Mouse (Mus musculus) limb, embryonic 11.5 days (tissue): ENCODE data around the gene Msh2. TPM values are rescaled to one million over a fixed set of nuclear protein-coding genes. Genes with fewer than 3 reads are reported as not detected.

ENCODE experiments used
- ATAC-seq: fragments of 200-750 bp; cut with Nextera tagmentation; 2 replicates; pipeline ENCODE4 v1.8.0; 2017; ENCODE audit warnings: low read depth; ENCODE audit not compliant: insufficient number of reproducible peaks, low FRiP score, low TSS enrichment
- DNase-seq: peaks from one replicate; pipeline ENCODE4 v3.0.0-alpha.2; 2015; ENCODE audit warnings: low spot score
- H3K27ac ChIP-seq: fragments of 300-500 bp; sonication (generic); replicated peaks from 2 replicates; pipeline ENCODE4 v1.5.1; 2014; ENCODE audit warnings: low read depth, mild to moderate bottlenecking, low read length
- H3K27me3 ChIP-seq: fragments of 300-500 bp; sonication (generic); 2 replicates; pipeline ENCODE4 v1.6.1; 2014; ENCODE audit warnings: mild to moderate bottlenecking, low read length, mixed read lengths; ENCODE audit not compliant: control insufficient read depth, insufficient read depth
- H3K36me3 ChIP-seq: fragments of 300-500 bp; sonication (generic); 2 replicates; pipeline ENCODE4 v1.6.1; 2014; ENCODE audit warnings: mild to moderate bottlenecking, low read length, moderate library complexity, mixed read lengths; ENCODE audit not compliant: control insufficient read depth, insufficient read depth
- H3K4me1 ChIP-seq: fragments of 300-500 bp; sonication (generic); 2 replicates; pipeline ENCODE4 v1.6.1; 2014; ENCODE audit warnings: low read length, mixed read lengths; ENCODE audit not compliant: control insufficient read depth, insufficient read depth
- H3K4me2 ChIP-seq: fragments of 300-500 bp; sonication (generic); 2 replicates; pipeline ENCODE4 v1.6.1; 2014; ENCODE audit warnings: low read depth, mild to moderate bottlenecking, moderate library complexity; ENCODE audit not compliant: severe bottlenecking
- H3K4me3 ChIP-seq: fragments of 300-500 bp; sonication (generic); 2 replicates; pipeline ENCODE4 v1.5.1; 2014; ENCODE audit warnings: low read depth, low read length
- H3K9ac ChIP-seq: fragments of 300-500 bp; sonication (generic); 2 replicates; pipeline ENCODE4 v1.6.1; 2014; ENCODE audit warnings: mild to moderate bottlenecking, low read length
- H3K9me3 ChIP-seq: fragments of 300-500 bp; sonication (generic); 2 replicates; pipeline ENCODE4 v1.6.1; 2016; ENCODE audit warnings: low read length; ENCODE audit not compliant: control insufficient read depth
- WGBS: fragments of 180-500 bp; shearing (Covaris S2); extraction: QIAGEN DNeasy Blood & Tissue Kit; methylation state at CpG from one replicate; pipeline ENCODE4 v1.1.7; 2014; 5-methylcytosine and 5-hydroxymethylcytosine counted together
- polyA plus RNA-seq: library from polyadenylated mRNA; unstranded; fragments of >200 nt; fragmentation: Nextera tagmentation; extraction: Ambion mirVana; gene quantifications from 2 replicates; pipeline ENCODE4 v1.2.1, GENCODE M21; 2014

The Msh2 gene
- polyA plus RNA-seq, 1 experiment from 2014 or later, result 87.9 TPM

GRCm38 (mm10) chr17:87765031-87765430 lies 92.9 kb downstream of the Msh2 start:
- no peak overlapping the region for H3K27ac ChIP-seq
- no peak overlapping the region for H3K4me3 ChIP-seq
- H3K36me3 ChIP-seq, result no peaks in the 10 kb centered on the region
- no peak for DNase-seq
- no peaks in the 10 kb centered on the region for H3K27me3 ChIP-seq
- WGBS, result 92% methylated on average over 11 of the region's 11 CpGs
- ATAC-seq, result no peak
- H3K4me2 ChIP-seq, result no peak overlapping the region
- no peak overlapping the region for H3K9ac ChIP-seq
- no peaks in the 10 kb centered on the region for H3K4me1 ChIP-seq
- no peaks in the 10 kb centered on the region for H3K9me3 ChIP-seq

- no peak overlapping the region for H3K4me2 ChIP-seq
- WGBS, result 86% methylated on average over 6 of the region's 6 CpGs
- no peaks in the 10 kb centered on the region for H3K27me3 ChIP-seq
- no peaks in the 10 kb centered on the region for H3K36me3 ChIP-seq
- H3K9ac ChIP-seq, result no peak overlapping the region
- no peaks in the 10 kb centered on the region for H3K9me3 ChIP-seq
- H3K27ac ChIP-seq, result no peak overlapping the region
- no peak overlapping the region for H3K4me3 ChIP-seq
- ATAC-seq (no peak), DNase-seq (no peak)
- no peaks in the 10 kb centered on the region for H3K4me1 ChIP-seq
Measured at GRCm38 (mm10) chr17:87766888-87767287, 94.8 kb downstream of the Msh2 start.

GRCm38 (mm10) chr17:87770766-87771165 lies 98.6 kb downstream of the Msh2 start:
- H3K9me3 ChIP-seq, result no peaks in the 10 kb centered on the region
- H3K9ac ChIP-seq, result no peak overlapping the region
- no peaks in the 10 kb centered on the region for H3K4me1 ChIP-seq
- WGBS, result 43% methylated on average over 5 of the region's 5 CpGs
- H3K27me3 ChIP-seq, result no peaks in the 10 kb centered on the region
- H3K36me3 ChIP-seq, result no peaks in the 10 kb centered on the region
- no peak for DNase-seq
- no peak for ATAC-seq
- no peak overlapping the region for H3K4me2 ChIP-seq
- no peak overlapping the region for H3K4me3 ChIP-seq
- no peak overlapping the region for H3K27ac ChIP-seq

- 73% methylated on average over 3 of the region's 3 CpGs for WGBS
- no peak for DNase-seq
Measured at GRCm38 (mm10) chr17:87773175-87773574, 101.0 kb downstream of the Msh2 start.

More at GRCm38 (mm10) chr17:87773175-87773574, 101.0 kb downstream of the Msh2 start:
- Histone ChIP-seq H3K4me2 (no peak overlapping the region), H3K9me3 (no peaks in the 10 kb centered on the region), H3K4me1 (no peaks in the 10 kb centered on the region), H3K4me3 (no peak overlapping the region), H3K36me3 (no peaks in the 10 kb centered on the region), H3K27ac (no peak overlapping the region), H3K27me3 (no peaks in the 10 kb centered on the region), H3K9ac (no peak overlapping the region)
- ATAC-seq, result no peak

Other genes with a start within 250 kb of the Msh2 start
- gene Stpg4, start 244.6 kb upstream of the Msh2 start, polyA plus RNA-seq, result 0.23 TPM in 1 of 2 replicates, not detected in the other
- gene Calm2, start 225.4 kb upstream of the Msh2 start, polyA plus RNA-seq, result 1,041 and 1,089 TPM in 2 replicates
- gene Epcam, start 36.4 kb upstream of the Msh2 start, polyA plus RNA-seq, result 45.5 and 53.3 TPM in 2 replicates
- 0.07 TPM in 1 of 2 replicates, not detected in the other for gene Kcnk12, start 125.7 kb downstream of the Msh2 start, polyA plus RNA-seq
- gene Rpl36-ps4, start 248.6 kb downstream of the Msh2 start, polyA plus RNA-seq, result not detected in 2 replicates